Mouse (Mus musculus) embryonic fibroblast, embryonic 13.5 days (primary cell): Measurements from ENCODE around the gene Astn2.

Experiments
- CTCF ChIP-seq: IDR thresholded peaks from 2 replicates; pipeline ENCODE4 v1.5.1; 2011; ENCODE audit warnings: mild to moderate bottlenecking, control low read depth, low read length, moderate library complexity, borderline replicate concordance; ENCODE audit not compliant: insufficient read depth
- POLR2A ChIP-seq: IDR thresholded peaks from 2 replicates; pipeline ENCODE4 v1.6.1; 2011; ENCODE audit warnings: low read depth, mild to moderate bottlenecking, control low read depth, low read length, moderate library complexity

DNA sequence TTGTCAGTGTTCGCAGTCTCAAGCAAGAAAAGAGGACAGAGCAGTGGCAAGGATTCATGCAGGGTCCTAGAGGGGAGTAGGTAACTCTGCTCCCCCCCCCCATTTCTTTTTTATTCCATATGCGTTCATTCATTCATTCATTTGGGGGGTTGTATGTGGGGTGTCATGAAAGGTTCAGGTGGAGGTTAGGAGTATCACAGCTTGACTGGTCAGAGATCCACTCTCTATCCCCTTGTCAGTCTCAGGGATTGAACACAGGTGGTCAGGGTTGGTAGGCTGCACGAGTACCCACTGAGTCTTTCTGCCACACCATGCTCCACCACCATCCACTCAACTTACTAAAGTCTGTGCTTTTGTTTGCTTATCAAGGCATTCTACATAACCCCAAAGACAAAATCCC, 171.6 kb downstream of the Astn2 start:
- no peak for TF ChIP-seq POLR2A
- TF ChIP-seq CTCF = no peak
